Mouse (Mus musculus) left cerebral cortex, adult 9 months (tissue): ENCODE results near the gene Rnf150.
A peak's percentile ranks its signal among the peaks of the same experiment; 100 is the strongest.

Source experiments
- DNase-seq, 2 experiments: peaks; one replicate each; pipeline ENCODE4 v3.0.0; 2022; ENCODE audit warnings: low spot score in 2 of 2

The Rnf150 gene

DNA sequence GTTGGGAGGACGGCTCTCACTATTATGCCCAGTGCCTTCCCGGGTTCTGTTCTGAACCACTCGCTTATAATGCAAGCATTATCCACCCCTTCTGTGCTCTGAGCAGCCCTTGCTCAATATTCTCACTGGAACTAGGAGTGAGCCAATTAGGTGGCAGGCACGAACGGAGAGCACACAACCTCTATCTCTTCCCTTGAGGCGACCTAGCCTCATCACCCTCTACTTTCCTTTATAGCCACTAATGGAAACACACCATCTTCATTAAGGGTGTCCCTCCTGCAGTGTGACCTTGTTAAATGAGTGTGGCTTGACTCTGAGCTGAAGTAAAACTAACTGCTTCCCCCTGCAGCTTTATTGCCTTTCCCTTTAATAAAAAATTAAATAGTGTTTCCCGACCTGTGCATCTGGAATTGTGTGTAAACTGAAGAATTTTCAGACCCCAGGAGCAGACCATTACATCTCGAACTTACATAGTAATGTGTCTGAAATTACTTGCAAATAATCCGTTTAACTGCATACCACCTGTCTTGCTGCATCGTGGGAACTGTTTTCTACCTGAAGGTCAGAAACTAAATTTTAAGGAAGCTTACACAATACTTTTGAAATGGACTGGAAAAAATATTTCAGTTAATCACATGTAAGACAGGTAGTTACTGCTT lies 26.0 kb downstream of the Rnf150 start:
- DNase-seq, result no peak

DNA sequence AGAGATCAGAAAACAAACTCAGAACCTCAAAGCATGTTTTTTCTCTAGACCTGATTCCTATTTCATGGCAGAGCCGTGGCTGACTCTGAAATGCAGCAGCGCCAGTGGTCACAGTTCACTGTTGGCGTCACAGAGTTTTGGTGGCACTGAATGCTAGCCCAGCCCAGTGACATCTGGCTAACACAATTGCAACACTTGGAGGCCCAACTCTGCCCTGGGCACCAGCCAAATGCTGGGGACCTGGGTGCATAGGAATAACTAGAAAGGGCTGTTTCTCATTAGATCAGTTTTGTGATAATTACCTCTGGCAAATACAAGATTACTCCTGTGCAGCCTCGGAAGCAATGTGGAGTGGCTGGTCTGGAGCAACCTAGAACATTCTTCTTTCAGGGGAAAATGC lies 31.9 kb downstream of the Rnf150 start:
- no peak for DNase-seq

DNA sequence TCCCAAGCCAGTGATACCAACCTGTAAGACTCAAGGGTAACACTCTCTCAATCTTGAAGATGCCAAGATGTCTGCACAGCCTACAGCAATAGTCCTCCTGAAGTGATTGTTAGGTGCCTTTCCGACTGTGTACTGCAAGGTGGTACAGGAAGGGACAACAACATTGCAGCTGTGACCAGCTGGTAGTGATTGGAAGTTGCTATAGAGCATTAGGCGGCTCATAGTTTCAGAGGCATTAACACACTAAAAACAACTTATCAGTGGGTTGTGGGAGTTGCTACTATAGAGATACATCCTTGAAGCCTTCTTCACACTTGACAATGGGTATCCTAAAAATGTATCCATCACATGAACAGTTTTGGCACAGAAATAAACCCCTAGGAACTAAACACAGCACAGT lies 33.6 kb downstream of the Rnf150 start:
- DNase-seq, result no peak

DNA sequence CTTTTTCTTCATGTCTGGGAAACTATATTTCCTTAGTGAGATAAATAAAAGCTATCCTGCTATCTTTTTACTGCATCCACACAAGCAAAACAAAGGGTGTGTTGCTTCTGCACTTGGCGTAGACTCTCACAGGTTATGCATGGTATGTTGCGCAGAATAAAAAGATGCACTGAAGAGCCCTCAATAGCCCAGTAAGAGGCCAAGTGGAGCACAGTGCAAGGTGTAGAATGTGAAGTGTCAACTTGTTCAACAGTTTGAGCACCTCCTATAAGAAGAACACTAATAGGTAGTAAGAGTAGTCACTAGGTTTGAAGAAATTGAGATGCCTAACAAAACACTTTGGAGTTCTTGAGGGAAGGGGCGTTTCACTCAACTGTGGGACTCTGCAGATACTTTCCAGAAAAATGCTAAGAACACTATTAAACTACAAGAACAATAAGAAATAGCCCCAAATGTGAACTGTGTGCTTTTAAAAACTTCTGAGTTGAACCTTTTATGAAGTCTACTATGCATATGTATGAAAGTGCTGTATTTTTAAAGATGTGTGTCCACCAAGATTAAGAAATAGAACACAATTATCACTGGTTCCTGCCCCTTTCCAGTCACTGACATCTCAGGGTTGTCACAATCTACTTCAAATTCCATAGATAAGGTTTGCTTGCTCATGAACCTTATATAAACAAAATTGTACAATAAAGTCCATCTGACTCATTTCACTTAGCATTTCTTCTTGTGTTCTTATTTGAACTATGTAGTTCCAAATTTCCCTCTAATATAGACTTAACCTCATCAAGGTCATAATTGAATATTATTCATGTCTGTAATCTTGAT lies 34.7 kb downstream of the Rnf150 start:
- DNase-seq, result no peak

DNA sequence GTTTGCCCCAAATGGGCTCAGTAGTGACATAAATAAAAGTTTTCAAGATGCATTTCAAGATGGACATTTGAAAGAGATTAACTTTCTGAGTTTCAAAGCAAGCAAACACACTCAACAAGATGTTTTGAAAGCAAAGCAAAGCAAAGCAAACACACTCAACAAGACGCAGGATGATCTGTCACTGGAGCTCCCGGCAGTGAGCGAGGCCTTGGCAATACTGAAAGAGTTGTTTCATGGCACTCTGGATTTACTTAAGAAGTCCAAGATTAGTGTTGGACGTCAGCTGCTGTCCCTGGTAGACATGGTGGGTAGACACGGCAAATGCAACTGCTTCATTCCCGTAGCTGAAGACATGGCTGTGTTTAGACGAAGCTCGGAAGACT lies 35.3 kb downstream of the Rnf150 start:
- DNase-seq, result no peak

DNA sequence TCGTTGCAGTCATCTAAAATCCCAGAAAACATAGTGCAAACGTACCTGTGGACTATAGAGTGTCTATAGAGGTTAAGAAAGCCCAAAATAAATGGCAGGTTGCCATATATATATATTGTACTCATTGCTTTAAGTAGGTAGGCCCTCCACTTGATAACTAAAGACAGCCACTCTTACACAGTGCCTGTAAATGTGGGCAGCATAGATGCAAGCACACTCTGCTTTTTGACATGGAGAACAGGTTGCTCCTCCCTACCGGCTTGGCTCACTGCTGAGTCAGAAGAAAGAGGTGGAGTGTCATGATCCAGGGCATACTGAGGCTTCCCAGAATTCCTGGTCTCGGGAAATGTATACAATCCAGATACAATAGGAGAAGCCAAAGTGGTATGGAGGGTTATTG lies 37.8 kb downstream of the Rnf150 start:
- no peak for DNase-seq

DNA sequence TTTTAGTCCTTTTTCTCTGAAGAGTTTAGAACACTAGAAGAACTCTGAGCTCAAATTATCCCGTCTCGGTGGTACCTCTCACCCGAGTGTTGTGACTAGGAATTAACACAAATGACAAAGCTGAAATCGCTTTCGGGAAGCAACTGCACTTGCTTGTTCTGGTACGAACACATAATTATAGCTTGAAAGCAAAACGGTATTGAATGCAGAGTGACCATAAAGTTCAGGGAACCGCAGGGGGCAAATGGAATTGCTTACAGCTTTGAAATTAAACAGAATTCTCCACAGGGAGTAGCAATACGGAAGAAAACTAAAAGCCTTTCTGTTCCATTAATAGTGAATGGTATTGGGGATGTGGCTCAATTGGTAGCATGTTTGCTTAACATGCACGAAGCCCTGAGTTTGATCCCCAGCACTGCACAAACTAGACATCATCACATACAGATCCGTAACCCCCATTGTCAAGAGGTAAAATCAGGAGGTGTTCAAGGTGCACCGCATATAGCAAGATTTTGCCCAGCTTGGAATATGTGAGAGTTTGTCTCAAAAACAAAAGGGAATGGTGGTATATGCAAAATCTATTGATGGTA lies 38.5 kb downstream of the Rnf150 start:
- DNase-seq, result no peak

DNA sequence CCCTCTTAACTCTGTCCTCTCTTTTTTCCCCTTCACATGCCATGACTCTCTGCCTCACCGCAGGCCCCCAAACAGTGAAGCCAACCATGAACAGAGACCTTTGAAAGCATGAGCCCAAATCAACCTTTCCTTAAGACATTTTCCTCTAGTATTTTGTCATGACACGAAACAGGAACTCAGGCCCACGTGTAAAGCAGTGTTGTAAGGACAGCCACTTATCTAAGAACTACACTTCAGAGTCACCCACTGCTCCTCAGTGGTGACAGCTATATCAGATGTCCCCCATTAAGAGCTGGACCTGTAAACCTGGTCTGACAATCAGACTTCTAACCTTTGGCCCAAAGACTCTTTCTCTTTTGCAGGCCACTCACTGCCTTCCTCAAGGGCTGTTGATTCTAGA lies 40.3 kb downstream of the Rnf150 start:
- no peak for DNase-seq

DNA sequence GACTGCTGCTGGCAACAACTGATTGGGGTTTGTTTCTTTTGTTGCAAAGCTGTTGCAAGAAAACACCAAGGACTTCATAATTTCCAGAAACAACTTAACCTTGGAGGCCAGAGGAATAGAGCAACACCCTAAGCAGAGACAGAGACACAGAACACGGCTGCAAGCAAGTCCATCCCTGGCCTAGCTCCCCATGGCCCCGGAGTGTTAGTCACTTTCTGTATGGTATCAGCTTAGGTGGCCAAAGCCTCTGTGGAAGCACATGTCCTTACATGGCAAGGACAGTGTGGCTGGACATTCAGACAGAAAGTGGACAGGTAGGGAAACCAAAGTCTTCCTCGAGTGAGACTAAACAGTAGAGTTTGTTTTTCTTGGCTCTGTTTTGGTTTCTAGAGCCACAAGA lies 44.1 kb downstream of the Rnf150 start:
- DNase-seq, result no peak

DNA sequence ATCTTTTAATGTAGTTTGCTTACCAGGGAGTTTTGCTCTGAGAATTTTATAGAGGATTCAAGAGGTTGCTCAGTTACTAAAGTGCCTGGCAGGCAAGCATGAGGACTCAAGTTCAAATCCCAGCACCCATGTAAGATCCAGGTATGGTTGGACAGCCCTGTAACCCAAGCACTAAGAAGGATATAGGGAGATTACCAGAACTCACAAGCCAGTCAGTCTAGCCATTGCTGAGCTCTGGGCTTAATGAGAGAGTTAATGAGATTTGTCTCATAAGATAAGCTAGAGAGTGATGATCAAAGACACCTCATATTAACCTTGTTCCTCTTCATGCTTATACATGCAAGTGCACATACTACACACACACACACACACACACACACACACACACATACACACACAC lies 48.3 kb downstream of the Rnf150 start:
- no peak for DNase-seq

DNA sequence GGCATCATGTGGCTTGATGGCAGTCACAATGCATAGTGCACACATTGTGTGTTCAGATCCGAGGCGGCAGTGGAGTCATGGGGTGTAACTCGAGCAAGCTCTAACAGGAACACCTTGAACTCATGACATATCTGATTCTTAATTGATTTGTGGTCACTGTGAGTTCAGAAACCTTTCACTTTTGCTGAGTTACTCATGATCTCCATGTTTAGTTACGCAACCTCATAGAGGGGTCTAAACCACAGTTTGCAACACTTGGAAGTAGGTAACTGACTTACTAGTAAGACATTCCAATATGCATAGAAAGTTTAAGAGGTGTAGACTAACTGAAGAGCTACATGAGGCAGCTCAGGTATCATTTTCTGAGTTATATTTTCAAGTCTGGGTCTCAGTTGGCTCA lies 49.1 kb downstream of the Rnf150 start:
- no peak for DNase-seq

DNA sequence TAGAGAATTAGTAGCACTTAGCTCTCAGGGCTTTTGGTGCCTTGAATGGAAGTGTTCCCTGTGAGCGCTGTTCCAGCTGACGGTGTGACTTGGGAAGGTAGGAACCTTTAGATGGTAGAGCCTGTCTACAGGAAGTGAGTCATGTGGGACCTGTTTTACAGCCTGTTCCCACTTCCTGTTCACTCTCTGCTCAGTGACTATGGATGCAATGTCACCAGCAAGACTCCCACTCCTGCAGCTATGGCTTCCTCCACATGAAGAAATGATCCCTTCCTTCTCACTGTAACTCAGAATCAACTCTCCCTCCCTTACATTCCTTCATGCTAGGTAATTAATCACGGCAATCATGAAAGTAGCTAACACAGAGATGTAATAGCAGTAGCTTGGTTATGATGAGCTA lies 51.4 kb downstream of the Rnf150 start:
- no peak for DNase-seq

DNA sequence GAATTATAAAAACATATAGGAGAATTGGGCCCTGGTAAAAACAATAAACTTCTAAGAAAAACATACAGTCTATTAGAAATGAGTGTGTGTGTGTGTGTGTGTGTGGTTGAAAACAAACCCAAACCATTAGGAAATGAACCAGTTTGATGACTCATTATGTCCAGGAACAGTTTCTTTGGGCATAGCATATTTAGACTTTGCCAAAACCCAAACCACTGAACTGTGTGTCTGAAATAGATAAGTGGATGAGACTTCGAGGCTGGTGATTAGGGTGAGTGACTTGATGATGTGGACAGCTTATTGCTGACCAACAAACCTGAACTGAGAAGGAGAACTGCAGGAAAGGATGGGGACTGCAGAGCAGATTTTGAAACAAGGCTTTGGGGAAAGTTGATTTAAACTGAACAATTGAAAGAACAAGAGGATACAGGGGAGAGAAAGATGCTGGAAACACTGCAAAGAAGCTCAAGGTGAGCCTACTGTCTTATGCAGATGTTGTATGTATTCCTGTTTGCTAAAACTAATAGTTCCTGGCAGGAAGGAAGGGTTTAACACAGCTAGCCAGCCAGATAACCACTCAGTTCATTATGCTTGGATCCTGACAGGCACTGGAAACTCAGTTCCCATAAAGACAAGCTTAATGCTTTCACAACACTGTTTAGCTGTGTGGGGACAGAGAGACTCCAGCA lies 53.8 kb downstream of the Rnf150 start:
- no peak for DNase-seq

DNA sequence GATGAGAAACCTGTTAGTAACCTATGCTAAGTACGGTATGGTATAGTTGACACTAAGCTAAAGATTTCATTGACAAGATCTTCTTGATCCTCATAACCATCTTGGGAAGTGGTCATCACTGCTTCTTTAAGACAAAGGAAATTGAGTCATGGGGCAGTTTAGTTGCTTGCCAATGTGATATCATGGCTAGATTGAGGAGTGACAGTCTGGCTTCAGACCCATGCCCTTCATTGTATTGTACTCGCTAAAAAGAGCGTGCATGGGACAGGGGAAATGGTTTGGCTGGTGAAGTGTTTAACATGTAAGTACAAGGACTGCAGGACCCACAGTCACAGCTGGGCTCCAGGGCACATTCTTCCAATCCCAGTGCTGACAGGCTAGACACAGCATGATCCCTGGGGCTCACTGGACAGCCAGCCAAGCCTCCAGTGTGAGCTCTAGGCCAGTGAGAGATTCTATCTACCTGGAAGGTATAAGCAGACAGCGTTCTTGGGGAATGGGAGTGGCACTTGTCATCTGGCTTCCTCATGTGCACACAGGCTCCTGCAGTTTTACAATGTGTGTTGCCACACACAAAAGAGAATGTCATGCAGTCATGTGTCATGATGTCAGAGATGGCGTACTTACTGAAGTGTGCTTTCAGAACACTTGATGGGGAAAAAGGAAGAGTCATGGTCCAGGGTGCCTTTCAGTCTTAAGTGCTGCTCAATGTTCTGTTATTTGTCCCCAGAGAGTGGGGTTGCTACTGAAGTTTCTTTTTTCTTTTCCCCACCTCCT lies 54.6 kb downstream of the Rnf150 start:
- no peak for DNase-seq

DNA sequence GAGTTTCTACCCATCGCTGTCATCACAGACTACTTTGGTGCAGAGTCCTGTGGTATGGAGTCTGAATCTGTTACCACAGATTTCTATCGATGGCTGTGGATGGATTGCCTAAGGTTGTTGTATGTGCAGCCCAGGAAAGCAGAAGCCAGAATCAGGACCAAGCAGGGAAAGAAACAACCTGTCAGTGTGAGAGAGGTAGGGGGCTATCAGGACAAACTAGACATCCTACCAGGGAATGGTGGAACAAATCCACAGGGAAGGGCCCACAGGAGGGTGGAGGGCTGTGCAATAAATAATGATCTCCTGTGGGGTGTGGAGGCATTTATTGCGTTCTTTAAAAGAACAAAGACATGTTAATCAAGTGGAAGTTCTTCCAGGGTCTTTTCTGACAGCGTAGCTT lies 56.5 kb downstream of the Rnf150 start:
- DNase-seq, result no peak

DNA sequence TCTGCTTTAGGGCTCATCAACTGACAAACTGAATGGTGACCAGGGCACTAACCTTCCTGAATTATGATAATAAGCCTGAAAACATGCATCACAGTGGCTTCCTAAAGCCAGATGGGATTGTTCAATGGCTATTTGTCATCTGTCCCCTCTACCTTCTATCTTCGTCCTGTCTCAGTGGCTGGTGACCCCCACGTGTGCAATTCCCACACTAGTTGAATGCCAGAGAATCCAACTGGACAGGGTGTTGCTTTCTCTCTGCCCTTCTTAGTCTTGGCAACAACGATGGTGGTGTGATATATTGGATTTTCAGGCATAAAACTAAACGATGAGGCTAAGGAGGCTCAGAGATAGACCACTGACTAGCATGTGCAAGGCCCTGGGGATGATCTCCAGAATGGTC lies 57.0 kb downstream of the Rnf150 start:
- DNase-seq, result no peak

DNA sequence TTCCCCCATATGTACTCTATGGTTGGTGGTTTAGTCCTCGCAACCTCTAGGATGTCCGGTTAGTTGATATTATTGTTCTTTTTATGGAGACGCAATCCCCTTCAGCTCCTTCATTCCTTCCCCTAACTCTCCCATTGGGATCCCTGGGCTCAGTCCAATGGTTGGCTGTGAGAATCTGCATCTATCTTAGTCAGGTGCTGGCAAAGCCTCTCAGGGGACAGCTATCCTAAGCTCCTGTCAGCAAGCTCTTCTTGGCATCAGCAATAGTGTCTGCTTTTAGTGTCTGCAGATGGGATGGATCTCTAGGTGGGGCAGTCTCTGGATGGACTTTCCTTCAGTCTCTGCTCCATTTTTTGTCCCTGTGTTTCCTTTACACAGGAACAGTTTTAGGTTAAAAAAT lies 62.1 kb downstream of the Rnf150 start:
- no peak for DNase-seq

DNA sequence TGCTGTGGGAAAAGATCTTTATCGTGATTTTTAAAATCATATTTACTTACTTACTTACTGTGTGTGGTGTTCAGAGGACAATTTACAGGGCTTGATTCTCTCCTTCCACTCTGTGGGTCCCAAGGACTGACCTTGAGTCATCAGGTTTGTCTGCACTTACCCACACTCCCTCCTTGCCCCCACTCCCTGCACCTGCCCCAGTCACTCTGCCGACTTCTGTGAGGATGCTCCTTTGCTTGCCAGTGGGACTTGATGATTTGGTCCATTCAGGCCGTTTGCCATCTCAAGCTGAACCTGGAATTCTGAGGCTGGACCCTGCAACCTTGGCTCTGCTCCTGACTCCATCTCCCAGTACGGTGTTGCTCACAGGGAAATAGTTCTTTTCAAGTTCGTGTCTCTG lies 63.4 kb downstream of the Rnf150 start:
- no peak for DNase-seq

DNA sequence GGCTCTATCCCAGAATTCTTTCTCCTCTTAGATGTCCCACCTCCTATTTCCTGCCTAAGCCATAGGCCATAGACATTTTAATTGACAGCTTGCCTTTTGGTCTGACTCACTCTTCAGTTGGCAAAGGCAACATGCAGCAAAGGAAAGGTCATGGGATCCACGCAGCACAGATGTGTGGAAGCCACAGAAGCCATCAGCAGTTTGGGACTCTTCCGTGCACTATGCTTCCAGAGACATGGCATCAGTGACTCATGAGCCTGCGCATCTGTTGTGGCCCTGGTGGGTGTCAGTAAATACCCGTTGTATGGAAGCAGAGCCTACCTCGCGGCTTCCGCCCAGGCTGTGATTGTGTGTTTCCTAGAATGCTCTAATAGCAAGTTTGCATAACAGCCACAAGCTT lies 68.4 kb downstream of the Rnf150 start:
- peak in 1 of 2 experiments; percentile 36 for DNase-seq

DNA sequence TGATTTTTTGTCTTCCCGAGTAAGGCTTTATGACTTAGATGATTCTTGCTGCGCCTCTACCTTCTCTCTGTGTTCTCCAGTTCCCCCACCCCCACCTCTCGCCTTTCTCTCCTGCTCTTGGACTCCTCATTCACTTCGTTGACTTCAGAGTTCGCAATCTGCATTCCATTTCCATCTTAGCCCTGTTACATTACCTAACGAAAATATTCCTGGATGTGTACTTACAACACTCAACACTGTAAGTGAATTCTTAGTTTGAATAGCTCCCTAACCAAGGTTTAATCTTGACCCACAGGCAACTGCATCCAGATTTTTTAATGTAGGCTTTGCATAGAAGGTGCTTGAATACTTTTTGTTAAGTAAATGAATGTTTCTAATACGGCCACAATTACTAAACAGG lies 73.0 kb downstream of the Rnf150 start:
- no peak for DNase-seq

DNA sequence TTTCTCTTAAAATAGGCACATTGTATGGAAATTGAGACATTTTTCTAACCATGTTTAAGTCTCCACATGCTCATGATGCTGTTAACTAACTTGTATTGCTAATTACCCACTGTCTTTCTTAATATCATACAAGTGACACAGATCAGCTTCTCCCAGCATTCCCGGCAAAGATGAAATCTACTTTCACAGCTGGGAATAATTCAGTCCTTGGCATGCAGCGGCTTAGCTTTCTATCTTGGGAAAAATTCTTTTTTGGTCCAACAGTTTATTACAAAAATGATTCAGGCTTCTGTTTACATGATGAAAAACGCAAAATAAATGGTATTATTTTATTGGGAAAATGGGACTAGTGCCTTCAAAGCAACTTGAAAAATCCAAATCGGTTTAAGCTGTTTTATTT lies 73.7 kb downstream of the Rnf150 start:
- no peak for DNase-seq

DNA sequence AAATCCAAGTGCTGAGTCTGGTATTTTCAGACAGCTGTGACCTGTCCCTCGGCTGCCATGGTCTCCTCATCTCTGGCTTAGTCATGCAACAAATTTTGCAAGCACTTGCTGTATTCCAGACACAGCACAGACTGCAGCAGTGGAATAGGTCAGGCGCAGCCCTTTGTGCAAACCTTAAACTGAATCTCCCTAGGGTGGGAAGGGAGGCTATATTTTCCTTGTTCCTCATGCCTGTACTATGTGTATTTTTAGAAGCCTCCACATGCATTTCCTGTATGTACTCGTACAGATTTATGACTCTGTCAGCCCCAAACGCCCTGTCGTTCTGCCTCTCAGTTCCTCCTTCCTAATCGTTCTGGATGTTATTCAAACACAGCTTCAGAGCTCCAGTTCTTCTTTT lies 76.8 kb downstream of the Rnf150 start:
- DNase-seq, result no peak
